Mouse (Mus musculus): ENCODE measurements at regions not wholly inside any gene's neighbourhood (a gene's known extent, or its start where the extent isn't known, plus 50 kb on each side); places are given as distances from the start of the nearest gene placed in this dataset.
A peak's percentile ranks its signal among the peaks of the same experiment; 100 is the strongest.

- H3K27me3 ChIP-seq: no peaks in the 10 kb centered on the region
- H3K9ac ChIP-seq: no peak overlapping the region
- no peaks in the 10 kb centered on the region for H3K4me1 ChIP-seq
- H3K4me2 ChIP-seq: no peak overlapping the region
- no peaks in the 10 kb centered on the region for H3K9me3 ChIP-seq
- H3K36me3 ChIP-seq (replicated peaks): no peaks in the 10 kb centered on the region
- 30% methylated on average over 10 of the region's 10 CpGs for WGBS
- ATAC-seq (ENCODE audit: low FRiP score): peak; percentile 67; the same call in 1 of the 2 replicates
- H3K4me3 ChIP-seq (replicated peaks): no peak overlapping the region
- no peak overlapping the region for H3K27ac ChIP-seq
These were observed 566.6 kb upstream of the Epha6 start for GRCm38 (mm10) chr16:61171856-61172433.

GRCm38 (mm10) chr16:61138106-61138505 lies 532.8 kb upstream of the Epha6 start:
- peak; percentile 55; the same call in 1 of the 2 replicates for ATAC-seq (ENCODE audit: low FRiP score)
- no peak overlapping the region for H3K9ac ChIP-seq
- no peaks in the 10 kb centered on the region for H3K36me3 ChIP-seq (replicated peaks)
- no peak overlapping the region for H3K4me3 ChIP-seq (replicated peaks)
- H3K4me2 ChIP-seq: no peak overlapping the region
- H3K27me3 ChIP-seq: no peaks in the 10 kb centered on the region
- H3K27ac ChIP-seq: no peak overlapping the region
- no peaks in the 10 kb centered on the region for H3K4me1 ChIP-seq
- no peaks in the 10 kb centered on the region for H3K9me3 ChIP-seq

Measured in forebrain, embryonic 12.5 days (tissue).